Mouse (Mus musculus): ENCODE data around the gene Tmem206. TPM values are rescaled to one million over a fixed set of nuclear protein-coding genes. Genes with fewer than 3 reads are reported as not detected.

Gene Tmem206
- 22.0 and 22.1 TPM in 2 replicates for polyA plus RNA-seq (2014; fragmentation: Nextera tagmentation; extraction: Ambion mirVana)

DNA sequence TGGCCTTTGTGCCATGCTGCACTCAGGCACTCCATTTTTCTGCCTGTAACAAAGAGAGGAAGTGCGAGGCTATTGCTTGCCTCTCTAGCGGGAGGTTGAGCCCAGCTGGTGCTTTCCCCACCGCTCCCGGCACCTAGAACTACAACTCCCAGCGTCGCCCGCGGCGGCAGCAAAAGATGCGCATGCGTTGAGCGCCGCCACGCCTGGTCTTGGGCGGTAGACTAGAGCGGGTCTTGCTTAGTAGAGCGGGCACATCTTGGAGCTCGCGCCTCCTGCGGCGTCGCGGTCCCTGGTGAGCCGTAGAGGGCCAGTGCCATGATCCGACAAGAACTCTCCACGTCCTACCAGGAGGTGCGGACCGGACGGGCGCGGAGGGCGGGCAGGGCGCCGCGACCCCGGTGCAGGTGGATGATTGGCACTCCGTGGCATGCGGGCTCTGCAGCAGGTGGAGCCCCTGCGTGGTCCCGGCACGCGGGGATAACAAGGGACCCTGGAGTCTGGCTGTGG is at the start of gene Tmem206:
Gene Tmem206, plus strand, starts transcription at position 187 of the 507 bp plus-strand sequence.
- Histone ChIP-seq H3K4me1 (ENCODE audit: control insufficient read depth, insufficient read depth, low read length) (peaks cover 17% of the 10 kb centered on the region; the same call in 1 of the 2 replicates), H3K36me3 (ENCODE audit: control insufficient read depth, insufficient read depth, low read length) (no peaks in the 10 kb centered on the region), H3K9me3 (ENCODE audit: control insufficient read depth, low read depth, low read length) (no peaks in the 10 kb centered on the region), H3K4me3 (ENCODE audit: low read depth, low read length) (peak within 1 kb of the TSS; percentile 89), H3K27me3 (ENCODE audit: control insufficient read depth, insufficient read depth, low read length) (no peaks in the 10 kb centered on the region), H3K4me2 (replicated peaks; ENCODE audit: low read depth, low read length) (peak within 1 kb of the TSS; percentile 79), H3K9ac (replicated peaks; ENCODE audit: low read depth, low read length) (peak within 1 kb of the TSS; percentile 85), H3K27ac (ENCODE audit: low read length) (peak within 1 kb of the TSS; percentile 55)
- WGBS, result under 1% methylated on average over 42 of the region's 42 CpGs
- ATAC-seq (ENCODE audit: insufficient number of reproducible peaks, insufficient read depth, low FRiP score, low read depth), result peak; percentile 91

DNA sequence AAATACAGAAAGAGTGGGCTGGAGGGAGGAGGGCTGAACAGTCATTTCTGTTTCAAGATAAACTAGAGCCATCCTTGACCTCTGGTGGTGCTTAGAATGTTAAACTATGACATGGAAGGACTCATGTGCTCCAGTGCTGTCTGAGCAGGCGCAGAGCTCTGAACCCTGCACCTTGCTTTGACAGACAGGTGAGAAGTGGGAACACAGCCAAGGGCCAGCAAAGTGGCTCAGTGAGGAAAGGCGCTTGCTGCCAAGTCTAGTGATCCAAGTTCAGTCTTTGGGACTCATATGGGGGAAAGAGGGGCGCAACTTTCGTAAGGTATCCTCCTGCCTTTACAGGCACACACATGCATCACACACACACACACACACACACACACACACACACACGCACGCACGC is 49.5 kb upstream of the Tmem206 start:
- Histone ChIP-seq H3K36me3 (ENCODE audit: control insufficient read depth, insufficient read depth, low read length) (no peaks in the 10 kb centered on the region), H3K4me3 (ENCODE audit: low read depth, low read length) (no peak overlapping the region), H3K27ac (ENCODE audit: low read length) (no peak overlapping the region), H3K9me3 (ENCODE audit: control insufficient read depth, low read depth, low read length) (no peaks in the 10 kb centered on the region), H3K4me2 (replicated peaks; ENCODE audit: low read depth, low read length) (no peak overlapping the region), H3K4me1 (ENCODE audit: control insufficient read depth, insufficient read depth, low read length) (no peaks in the 10 kb centered on the region), H3K9ac (replicated peaks; ENCODE audit: low read depth, low read length) (no peak overlapping the region), H3K27me3 (ENCODE audit: control insufficient read depth, insufficient read depth, low read length) (no peaks in the 10 kb centered on the region)
- ATAC-seq (ENCODE audit: insufficient number of reproducible peaks, insufficient read depth, low FRiP score, low read depth), result no peak
- WGBS, result 86% methylated on average over 7 of the region's 7 CpGs

DNA sequence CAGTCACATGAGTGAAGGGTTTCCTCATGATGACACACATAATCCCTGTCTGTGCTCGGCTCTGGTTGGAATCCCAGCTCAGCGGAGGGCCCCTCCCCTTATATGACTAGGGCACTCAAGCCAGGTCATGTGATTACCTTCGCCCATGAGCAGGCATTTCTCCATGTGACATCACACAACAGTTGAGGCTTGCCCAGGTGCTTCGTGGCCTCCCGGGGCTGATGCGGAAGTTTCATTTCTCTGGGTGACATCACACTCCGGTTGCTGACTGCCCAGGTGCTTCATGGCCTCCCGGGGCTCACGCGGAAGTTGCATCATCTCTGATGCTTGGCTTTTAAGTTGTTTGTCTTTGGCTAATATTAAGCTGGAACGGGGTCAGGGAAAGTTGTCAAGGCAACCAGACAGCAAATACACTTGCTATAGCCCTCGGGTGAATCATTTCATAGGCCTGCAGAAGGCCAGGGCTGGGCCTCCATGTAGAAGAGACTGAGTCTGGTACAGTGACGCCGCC is 48.1 kb upstream of the Tmem206 start:
- H3K9me3 ChIP-seq (ENCODE audit: control insufficient read depth, low read depth, low read length), result no peaks in the 10 kb centered on the region
- no peaks in the 10 kb centered on the region for H3K4me1 ChIP-seq (ENCODE audit: control insufficient read depth, insufficient read depth, low read length)
- no peak overlapping the region for H3K4me2 ChIP-seq (replicated peaks; ENCODE audit: low read depth, low read length)
- peak; percentile 70; the same call in 1 of the 2 replicates for ATAC-seq (ENCODE audit: insufficient number of reproducible peaks, insufficient read depth, low FRiP score, low read depth)
- no peaks in the 10 kb centered on the region for H3K36me3 ChIP-seq (ENCODE audit: control insufficient read depth, insufficient read depth, low read length)
- H3K9ac ChIP-seq (replicated peaks; ENCODE audit: low read depth, low read length), result no peak overlapping the region
- H3K4me3 ChIP-seq (ENCODE audit: low read depth, low read length), result no peak overlapping the region
- H3K27me3 ChIP-seq (ENCODE audit: control insufficient read depth, insufficient read depth, low read length), result no peaks in the 10 kb centered on the region
- no peak overlapping the region for H3K27ac ChIP-seq (ENCODE audit: low read length)
- WGBS, result 55% methylated on average over 14 of the region's 14 CpGs

DNA sequence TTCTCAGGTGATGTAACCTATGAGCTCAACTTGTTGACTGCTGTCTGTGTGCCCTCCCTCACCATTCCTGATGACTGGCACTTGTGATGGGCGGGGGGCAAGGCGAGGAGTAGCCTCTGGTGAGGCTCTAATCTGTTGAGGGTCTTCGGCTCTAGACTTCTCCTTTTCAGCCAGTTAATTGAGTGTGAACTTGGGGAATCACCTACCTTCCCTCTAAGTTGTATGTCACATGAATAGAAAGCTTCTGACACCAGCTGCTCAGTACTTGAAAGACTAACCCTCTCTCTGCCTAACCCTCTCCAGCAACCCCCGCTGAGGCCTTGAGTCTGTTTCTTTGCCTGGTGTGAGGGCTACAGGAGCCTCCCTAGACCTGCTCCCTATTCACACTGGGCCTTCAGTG is 47.4 kb upstream of the Tmem206 start:
- no peaks in the 10 kb centered on the region for H3K27me3 ChIP-seq (ENCODE audit: control insufficient read depth, insufficient read depth, low read length)
- WGBS, result 82% methylated on average over 4 of the region's 4 CpGs
- no peaks in the 10 kb centered on the region for H3K36me3 ChIP-seq (ENCODE audit: control insufficient read depth, insufficient read depth, low read length)
- 0 out of 2 replicates have a peak, but pooled peaks cover under 1% of the 10 kb centered on the region for H3K4me1 ChIP-seq (ENCODE audit: control insufficient read depth, insufficient read depth, low read length)
- ATAC-seq (ENCODE audit: insufficient number of reproducible peaks, insufficient read depth, low FRiP score, low read depth), result no peak
- no peak overlapping the region for H3K9ac ChIP-seq (replicated peaks; ENCODE audit: low read depth, low read length)
- no peak overlapping the region for H3K27ac ChIP-seq (ENCODE audit: low read length)
- no peak overlapping the region for H3K4me2 ChIP-seq (replicated peaks; ENCODE audit: low read depth, low read length)
- H3K4me3 ChIP-seq (ENCODE audit: low read depth, low read length), result no peak overlapping the region
- no peaks in the 10 kb centered on the region for H3K9me3 ChIP-seq (ENCODE audit: control insufficient read depth, low read depth, low read length)

DNA sequence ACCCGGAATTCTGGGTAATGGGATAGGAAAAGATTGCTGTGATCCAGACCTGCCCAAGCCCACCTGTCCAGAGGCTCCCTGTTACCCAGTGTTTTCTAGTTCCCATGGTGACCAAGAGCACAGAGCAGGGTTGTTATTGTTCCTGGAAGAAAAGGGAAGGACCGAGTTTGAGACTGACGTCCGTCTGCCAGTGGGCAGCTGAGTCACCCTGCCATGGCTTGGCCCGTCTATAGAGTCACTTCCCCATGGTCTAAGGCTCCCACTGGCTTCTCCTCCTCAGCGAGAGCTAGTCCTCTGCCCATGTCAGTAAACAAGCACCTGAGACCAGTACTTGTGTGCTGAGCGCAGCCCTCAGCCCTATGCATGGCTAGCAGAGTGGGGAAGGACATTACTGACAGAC is 44.5 kb upstream of the Tmem206 start:
- H3K27ac ChIP-seq (ENCODE audit: low read length), result no peak overlapping the region
- no peak for ATAC-seq (ENCODE audit: insufficient number of reproducible peaks, insufficient read depth, low FRiP score, low read depth)
- H3K4me1 ChIP-seq (ENCODE audit: control insufficient read depth, insufficient read depth, low read length), result 0 out of 2 replicates have a peak, but pooled peaks cover 5% of the 10 kb centered on the region
- H3K36me3 ChIP-seq (ENCODE audit: control insufficient read depth, insufficient read depth, low read length), result no peaks in the 10 kb centered on the region
- H3K9ac ChIP-seq (replicated peaks; ENCODE audit: low read depth, low read length), result no peak overlapping the region
- no peaks in the 10 kb centered on the region for H3K27me3 ChIP-seq (ENCODE audit: control insufficient read depth, insufficient read depth, low read length)
- no peak overlapping the region for H3K4me3 ChIP-seq (ENCODE audit: low read depth, low read length)
- no peaks in the 10 kb centered on the region for H3K9me3 ChIP-seq (ENCODE audit: control insufficient read depth, low read depth, low read length)
- H3K4me2 ChIP-seq (replicated peaks; ENCODE audit: low read depth, low read length), result no peak overlapping the region
- WGBS, result 64% methylated on average over 7 of the region's 7 CpGs

DNA sequence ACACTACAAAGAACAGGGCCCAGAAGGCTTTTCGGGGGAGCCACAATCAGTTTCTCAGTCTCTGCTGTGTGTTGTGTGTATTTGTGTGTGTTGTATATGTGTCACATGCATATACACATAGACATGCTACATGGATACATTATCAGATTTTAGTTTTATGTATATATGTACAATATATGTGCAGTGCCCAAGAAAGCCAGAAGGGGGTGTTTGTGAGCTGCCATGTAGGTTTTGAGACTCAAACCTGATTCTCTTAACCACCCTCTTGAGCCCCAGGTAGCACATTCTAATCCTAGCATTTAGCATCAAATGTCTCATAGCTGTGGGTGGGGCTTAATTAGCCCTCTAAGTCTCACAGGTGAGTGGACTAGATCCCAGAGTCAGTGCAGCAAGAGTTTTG is 43.4 kb upstream of the Tmem206 start:
- Histone ChIP-seq H3K4me3 (ENCODE audit: low read depth, low read length) (no peak overlapping the region), H3K9ac (replicated peaks; ENCODE audit: low read depth, low read length) (no peak overlapping the region), H3K9me3 (ENCODE audit: control insufficient read depth, low read depth, low read length) (no peaks in the 10 kb centered on the region), H3K4me2 (replicated peaks; ENCODE audit: low read depth, low read length) (no peak overlapping the region), H3K27me3 (ENCODE audit: control insufficient read depth, insufficient read depth, low read length) (no peaks in the 10 kb centered on the region), H3K27ac (ENCODE audit: low read length) (no peak overlapping the region), H3K4me1 (ENCODE audit: control insufficient read depth, insufficient read depth, low read length) (0 out of 2 replicates have a peak, but pooled peaks cover 5% of the 10 kb centered on the region), H3K36me3 (ENCODE audit: control insufficient read depth, insufficient read depth, low read length) (no peaks in the 10 kb centered on the region)
- 90% methylated on average over 1 of the region's 1 CpGs for WGBS
- ATAC-seq (ENCODE audit: insufficient number of reproducible peaks, insufficient read depth, low FRiP score, low read depth), result no peak

DNA sequence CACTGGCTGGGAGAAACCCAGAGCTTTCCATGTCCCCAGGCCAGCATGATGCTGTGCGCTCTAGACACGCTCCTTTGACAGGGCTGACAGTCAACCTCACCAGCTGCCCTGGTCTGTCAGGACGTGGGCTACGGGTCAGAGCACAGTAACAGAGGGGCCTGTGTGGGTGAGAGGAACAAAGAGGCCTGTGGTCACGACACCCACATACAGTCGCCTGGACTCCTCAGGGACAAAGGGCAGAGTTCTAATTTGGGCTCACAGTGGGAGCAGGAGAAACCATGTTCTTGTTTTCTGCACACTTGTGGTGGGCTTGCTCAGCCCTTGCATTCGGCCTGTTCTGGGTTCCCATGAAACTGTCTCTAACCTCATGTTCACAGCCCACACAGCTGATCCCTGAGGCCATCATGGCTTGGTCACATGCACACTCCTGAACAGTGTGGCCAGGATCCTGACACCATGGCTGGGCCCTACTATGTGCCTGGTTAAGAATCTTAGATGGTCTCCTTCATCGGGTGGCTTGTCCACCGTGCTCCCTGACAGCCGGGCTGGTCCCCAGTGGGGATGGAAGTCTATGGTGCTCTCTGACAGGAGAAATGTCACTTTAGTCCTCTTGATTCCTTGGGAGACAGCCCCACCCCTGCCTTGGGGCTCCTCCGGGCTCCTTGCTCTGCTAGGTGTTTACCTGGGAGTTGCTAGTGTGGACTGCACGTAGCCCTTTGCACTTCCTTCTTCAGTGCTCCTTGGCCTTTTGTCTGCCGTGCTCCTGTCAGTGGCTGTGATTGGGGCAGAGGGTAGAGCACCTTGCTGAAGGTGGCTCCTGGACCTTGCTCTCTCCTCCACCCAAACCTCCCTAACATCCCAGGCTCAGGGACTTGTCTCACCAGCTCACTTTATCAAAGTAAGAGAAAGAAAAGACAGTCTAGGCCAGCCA is 42.3 kb upstream of the Tmem206 start:
- H3K36me3 ChIP-seq (ENCODE audit: control insufficient read depth, insufficient read depth, low read length), result no peaks in the 10 kb centered on the region
- H3K27ac ChIP-seq (ENCODE audit: low read length), result peak overlapping the region; percentile 15; the same call in 1 of the 2 replicates
- no peak overlapping the region for H3K4me2 ChIP-seq (replicated peaks; ENCODE audit: low read depth, low read length)
- no peak overlapping the region for H3K4me3 ChIP-seq (ENCODE audit: low read depth, low read length)
- no peaks in the 10 kb centered on the region for H3K27me3 ChIP-seq (ENCODE audit: control insufficient read depth, insufficient read depth, low read length)
- no peaks in the 10 kb centered on the region for H3K9me3 ChIP-seq (ENCODE audit: control insufficient read depth, low read depth, low read length)
- H3K4me1 ChIP-seq (ENCODE audit: control insufficient read depth, insufficient read depth, low read length), result 0 out of 2 replicates have a peak, but pooled peaks cover 5% of the 10 kb centered on the region
- 75% methylated on average over 13 of the region's 13 CpGs for WGBS
- no peak overlapping the region for H3K9ac ChIP-seq (replicated peaks; ENCODE audit: low read depth, low read length)
- peak; percentile 75 for ATAC-seq (ENCODE audit: insufficient number of reproducible peaks, insufficient read depth, low FRiP score, low read depth)

DNA sequence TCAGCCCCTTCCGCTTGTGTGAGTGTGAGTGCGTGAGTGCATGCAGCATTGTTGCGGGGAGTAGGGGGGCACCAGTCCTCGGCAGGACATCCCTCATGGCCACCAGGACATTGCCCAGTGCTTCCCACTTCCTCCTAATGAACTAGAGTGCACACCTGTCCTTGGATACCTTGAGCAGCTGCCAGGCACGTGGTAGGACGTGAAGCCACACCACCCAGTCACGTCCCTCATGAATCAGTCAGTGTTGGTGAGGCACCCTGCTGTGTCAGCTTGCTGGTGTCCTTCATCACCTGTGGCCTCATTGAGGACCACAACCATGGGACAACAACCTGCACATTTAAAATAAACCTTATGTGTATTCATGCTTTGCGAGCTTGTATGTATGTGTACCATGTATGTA is 41.2 kb upstream of the Tmem206 start:
- Histone ChIP-seq H3K4me1 (ENCODE audit: control insufficient read depth, insufficient read depth, low read length) (0 out of 2 replicates have a peak, but pooled peaks cover 5% of the 10 kb centered on the region), H3K27ac (ENCODE audit: low read length) (no peak overlapping the region), H3K9ac (replicated peaks; ENCODE audit: low read depth, low read length) (no peak overlapping the region), H3K9me3 (ENCODE audit: control insufficient read depth, low read depth, low read length) (no peaks in the 10 kb centered on the region), H3K36me3 (ENCODE audit: control insufficient read depth, insufficient read depth, low read length) (no peaks in the 10 kb centered on the region), H3K4me3 (ENCODE audit: low read depth, low read length) (no peak overlapping the region), H3K27me3 (ENCODE audit: control insufficient read depth, insufficient read depth, low read length) (no peaks in the 10 kb centered on the region), H3K4me2 (replicated peaks; ENCODE audit: low read depth, low read length) (no peak overlapping the region)
- WGBS, result 84% methylated on average over 8 of the region's 8 CpGs
- ATAC-seq (ENCODE audit: insufficient number of reproducible peaks, insufficient read depth, low FRiP score, low read depth), result no peak
